30 mouse cellular contexts compared by ENCODE assay signal in the genomic region with DNA sequence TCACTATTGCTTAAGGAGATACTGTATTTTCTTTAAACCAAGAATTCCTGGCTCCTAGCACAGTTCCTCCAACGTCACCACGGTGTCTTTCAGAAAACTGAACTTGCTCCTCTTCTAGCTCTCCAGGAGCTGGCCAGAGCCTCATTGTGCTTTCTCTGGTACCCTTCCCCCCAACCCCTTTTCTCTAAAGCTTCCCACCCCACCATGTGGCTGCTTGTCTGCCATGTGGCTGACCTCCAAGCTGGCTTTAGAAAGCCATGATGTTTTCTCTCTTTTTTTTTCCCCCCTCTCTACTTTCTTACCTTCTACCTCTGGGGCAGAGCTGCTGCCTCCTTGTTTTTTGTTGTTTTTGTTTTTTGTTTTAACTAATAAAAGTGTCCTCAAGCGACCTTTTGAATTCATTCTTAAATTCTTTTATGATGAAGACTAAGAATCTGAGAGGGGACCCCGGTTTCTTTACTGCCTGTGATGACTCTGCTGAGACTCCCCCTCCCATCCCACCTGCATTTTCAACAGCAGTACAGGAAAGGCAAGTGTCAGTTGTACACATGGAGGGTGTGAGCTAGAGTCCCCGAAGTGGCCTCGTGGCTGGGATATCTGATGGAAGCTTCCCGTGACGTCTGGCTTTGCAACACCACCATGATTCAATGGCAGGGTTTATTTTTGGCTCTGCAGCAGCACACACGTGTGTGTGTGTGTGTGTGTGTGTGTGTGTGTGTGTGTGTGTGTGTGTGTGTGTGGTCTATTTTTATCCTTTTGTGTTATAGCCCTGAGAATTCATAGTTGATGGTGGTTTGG.
A peak's percentile ranks its signal among the peaks of the same experiment; 100 is the strongest.
DNase-seq lines count a peak whose midpoint lies in the region; ATAC-seq and TF ChIP-seq lines count a peak whose summit lies in the region.
"Had no signal": no experiment of that assay in that cellular context is flagged by ENCODE, and none has a peak within 500 bp of the region (broad histone marks: within the 10 kb centered on the region; RNA-seq: fewer than 3 reads in every experiment).

No protein-coding gene starts in this region.

- no peak overlapping the region for H3K27ac ChIP-seq in hindbrain, postnatal 0 days
- H3K27ac ChIP-seq in hindbrain, embryonic 16.5 days (ENCODE audit: low read depth, low read length) = no peak overlapping the region
- H3K27ac ChIP-seq: forebrain, embryonic 13.5 days; hindbrain, embryonic 10.5 days; hindbrain, embryonic 15.5 days; intestine, embryonic 15.5 days; liver, embryonic 12.5 days; midbrain, embryonic 13.5 days; neural tube, embryonic 15.5 days had no signal

- H3K27me3 ChIP-seq in hindbrain, postnatal 0 days (ENCODE audit: insufficient read depth, low read length) = no peaks in the 10 kb centered on the region
- no peaks in the 10 kb centered on the region for H3K27me3 ChIP-seq in hindbrain, embryonic 16.5 days (replicated peaks; ENCODE audit: control insufficient read depth, insufficient read depth, low read length)
- H3K27me3 ChIP-seq: forebrain, embryonic 13.5 days; hindbrain, embryonic 15.5 days; intestine, embryonic 15.5 days; liver, embryonic 12.5 days; megakaryocyte, embryonic 14.5 days; midbrain, embryonic 13.5 days; neural tube, embryonic 15.5 days had no signal

- H3K4me3 ChIP-seq in hindbrain, postnatal 0 days (ENCODE audit: low read length) = no peak overlapping the region
- H3K4me3 ChIP-seq in hindbrain, embryonic 16.5 days (ENCODE audit: low read length) = no peak overlapping the region
- H3K4me3 ChIP-seq: erythroblast, embryonic 14.5 days; forebrain, embryonic 13.5 days; hindbrain, embryonic 10.5 days; hindbrain, embryonic 15.5 days; intestine, embryonic 15.5 days; liver, embryonic 12.5 days; megakaryocyte, embryonic 14.5 days; midbrain, embryonic 13.5 days; neural tube, embryonic 15.5 days had no signal

- H3K4me2 ChIP-seq in hindbrain, postnatal 0 days (ENCODE audit: low read depth, low read length) = no peak overlapping the region
- no peak overlapping the region for H3K4me2 ChIP-seq in hindbrain, embryonic 16.5 days (ENCODE audit: low read length)
- H3K4me2 ChIP-seq: forebrain, embryonic 13.5 days; heart, embryonic 11.5 days; hindbrain, embryonic 15.5 days; intestine, embryonic 15.5 days; liver, embryonic 12.5 days; midbrain, embryonic 13.5 days; neural tube, embryonic 15.5 days had no signal

- no peak for TF ChIP-seq POLR2A in brain, embryonic 14.5 days (IDR thresholded peaks at IDR 0.05; ENCODE audit: borderline replicate concordance, extremely low read depth, insufficient read depth, insufficient read length, poor library complexity, severe bottlenecking)

- peak; percentile 36 for DNase-seq in embryo, embryonic 11 days
- no peak for DNase-seq in embryo, embryonic 10 days (ENCODE audit: low spot score)
- DNase-seq in hindbrain, postnatal 0 days (ENCODE audit: low spot score) = peak; percentile 54
- peak; percentile 43 for DNase-seq in brain, embryonic 14.5 days (ENCODE audit: low read depth)
- DNase-seq in kidney, postnatal 4 days = no peak
- no peak for DNase-seq in thymus, postnatal 10 days (ENCODE audit: low spot score in 2 of 2)
- DNase-seq: adrenal gland, postnatal 25 days; cerebellum, adult 18-20 months; gastrocnemius, postnatal 10 days; heart, postnatal 14 days; kidney, adult 2 months; kidney, postnatal 36 days; layer of hippocampus, postnatal 36 days; lung, adult 18-20 months; lung, postnatal 4 days; retina, postnatal 1 day; right cerebral cortex, postnatal 14 days had no signal

- H3K9me3 ChIP-seq in hindbrain, postnatal 0 days (ENCODE audit: low read length) = no peaks in the 10 kb centered on the region
- no peaks in the 10 kb centered on the region for H3K9me3 ChIP-seq in hindbrain, embryonic 16.5 days (ENCODE audit: control insufficient read depth, low read length)
- H3K9me3 ChIP-seq: forebrain, embryonic 13.5 days; hindbrain, embryonic 15.5 days; intestine, embryonic 15.5 days; liver, embryonic 12.5 days; midbrain, embryonic 13.5 days; neural tube, embryonic 15.5 days had no signal

- WGBS in hindbrain, postnatal 0 days = 63% methylated on average over 9 of the region's 9 CpGs
- 69% methylated on average over 9 of the region's 9 CpGs for WGBS in hindbrain, embryonic 16.5 days

- H3K9ac ChIP-seq in hindbrain, postnatal 0 days (replicated peaks; ENCODE audit: low read length) = no peak overlapping the region
- no peak overlapping the region for H3K9ac ChIP-seq in hindbrain, embryonic 16.5 days (ENCODE audit: low read depth, low read length)
- H3K9ac ChIP-seq: forebrain, embryonic 13.5 days; hindbrain, embryonic 15.5 days; intestine, embryonic 15.5 days; liver, embryonic 12.5 days; midbrain, embryonic 13.5 days; neural tube, embryonic 15.5 days had no signal

- no peaks in the 10 kb centered on the region for H3K4me1 ChIP-seq in hindbrain, postnatal 0 days (ENCODE audit: insufficient read depth, low read length)
- no peaks in the 10 kb centered on the region for H3K4me1 ChIP-seq in hindbrain, embryonic 16.5 days (ENCODE audit: control insufficient read depth, insufficient read depth, low read depth, low read length)
- H3K4me1 ChIP-seq: forebrain, embryonic 13.5 days; hindbrain, embryonic 15.5 days; intestine, embryonic 15.5 days; liver, embryonic 12.5 days; megakaryocyte, embryonic 14.5 days; midbrain, embryonic 13.5 days; neural tube, embryonic 15.5 days had no signal

- no peaks in the 10 kb centered on the region for H3K36me3 ChIP-seq in hindbrain, postnatal 0 days (ENCODE audit: insufficient read depth, low read length)
- no peaks in the 10 kb centered on the region for H3K36me3 ChIP-seq in hindbrain, embryonic 16.5 days (ENCODE audit: control insufficient read depth, insufficient read depth, low read length)
- H3K36me3 ChIP-seq: hindbrain, embryonic 10.5 days; hindbrain, embryonic 15.5 days; midbrain, embryonic 13.5 days; neural tube, embryonic 15.5 days had no signal

- no peak for ATAC-seq in hindbrain, postnatal 0 days
- no peak for ATAC-seq in hindbrain, embryonic 16.5 days
- ATAC-seq: CD4-positive, CD25-positive, alpha-beta regulatory T cell, adult 4 months; forebrain, embryonic 13.5 days; intestine, embryonic 15.5 days; liver, embryonic 12.5 days; lung, postnatal 0 days; midbrain, embryonic 13.5 days had no signal

- no peak for TF ChIP-seq CTCF in hindbrain, postnatal 0 days (IDR thresholded peaks at IDR 0.05; ENCODE audit: low read depth)
- no peak for TF ChIP-seq CTCF in brain, embryonic 14.5 days (IDR thresholded peaks at IDR 0.05; ENCODE audit: borderline replicate concordance, extremely low read depth, insufficient read depth, insufficient read length)

Comparison
In these comparisons a context has a peak if more than half of its experiments do, and no peak if none do; other contexts are left out.
1. DNase-seq: peak in embryo, embryonic 11 days (single experiment), hindbrain, postnatal 0 days (single experiment) and brain, embryonic 14.5 days (single experiment); none in embryo, embryonic 10 days (single experiment), kidney, postnatal 4 days (0 of 2) and thymus, postnatal 10 days (0 of 2).